Mouse (Mus musculus): ENCODE measurements at regions not wholly inside any gene's neighbourhood (a gene's known extent, or its start where the extent isn't known, plus 50 kb on each side); places are given as distances from the start of the nearest gene placed in this dataset.

DNA sequence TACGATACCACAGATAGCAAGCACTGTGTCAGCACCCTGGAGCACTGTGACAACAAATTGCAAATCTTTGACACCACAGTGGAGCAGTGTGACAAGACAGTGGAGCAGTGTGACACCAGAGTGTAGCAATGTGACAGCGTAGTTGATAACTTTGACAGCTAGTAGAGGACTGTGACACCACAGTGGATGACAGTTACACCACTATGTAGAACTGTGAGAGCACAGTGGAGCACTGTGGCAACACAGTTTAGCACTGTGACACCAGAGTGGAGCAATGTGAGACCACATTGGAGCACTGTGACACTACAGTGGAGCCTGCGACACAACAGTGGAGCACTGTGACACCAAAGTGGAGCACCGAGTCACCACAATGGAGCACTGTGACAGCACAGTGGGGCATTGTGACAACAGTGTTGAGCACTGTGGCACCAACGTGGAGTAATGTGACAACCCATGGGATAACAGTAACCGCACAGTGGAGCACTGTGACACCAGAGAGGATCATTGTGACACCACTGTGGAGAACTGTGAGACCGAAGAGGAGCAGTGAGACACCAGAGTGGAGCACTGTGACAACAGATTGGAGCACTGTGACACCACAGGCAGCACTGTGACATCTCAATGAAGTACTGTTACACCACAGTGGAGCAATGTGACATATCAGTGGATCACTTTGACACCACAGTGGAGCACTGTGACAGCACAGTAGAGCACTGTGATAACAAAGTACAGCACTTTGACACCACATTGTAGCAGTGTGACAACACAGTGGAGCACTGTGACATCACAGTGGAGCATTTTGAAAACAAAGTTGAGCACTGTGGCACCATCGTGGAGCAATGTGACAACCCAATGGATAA, 83.7 kb upstream of the Vmn1r2 start:
- TF ChIP-seq CTCF (IDR thresholded peaks at IDR 0.05; ENCODE audit: low read depth, low read length) (no peak), POLR2AphosphoS5 (IDR thresholded peaks at IDR 0.05; ENCODE audit: insufficient replicate concordance, low read depth, low read length) (no peak), GATA1 (IDR thresholded peaks at IDR 0.05; ENCODE audit: borderline replicate concordance, low read length) (no peak), TAL1 (conservative IDR thresholded peaks at IDR 0.05; ENCODE audit: low read depth, low read length) (no peak), GATA2 (IDR thresholded peaks at IDR 0.05; ENCODE audit: borderline replicate concordance, low read depth, low read length) (no peak; the same call in 1 of the 2 replicates)
